Mouse (Mus musculus) intestine, embryonic 16.5 days (tissue): ENCODE results near the gene Fez1. TPM values are rescaled to one million over a fixed set of nuclear protein-coding genes. Genes with fewer than 3 reads are reported as not detected.

Experiments used
- ATAC-seq: fragments of 200-750 bp; cut with Nextera tagmentation; 2 replicates; pipeline ENCODE4 v1.8.0; 2017; ENCODE audit warnings: moderate TSS enrichment, moderate library complexity
- H3K27ac ChIP-seq: fragments of 300-500 bp; sonication (generic); 2 replicates; pipeline ENCODE4 v1.5.1; 2014; ENCODE audit warnings: mild to moderate bottlenecking, low read length
- H3K27me3 ChIP-seq: fragments of 300-500 bp; sonication (generic); replicated peaks from 2 replicates; pipeline ENCODE4 v1.6.1; 2014; ENCODE audit warnings: low read length, control low read depth, mixed read lengths; ENCODE audit not compliant: control insufficient read depth, insufficient read depth
- H3K36me3 ChIP-seq: fragments of 300-500 bp; sonication (generic); 2 replicates; pipeline ENCODE4 v1.6.1; 2014; ENCODE audit warnings: low read length, control low read depth; ENCODE audit not compliant: control insufficient read depth, insufficient read depth
- H3K4me1 ChIP-seq: fragments of 300-500 bp; sonication (generic); 2 replicates; pipeline ENCODE4 v1.6.1; 2014; ENCODE audit warnings: low read length, control low read depth, mixed read lengths; ENCODE audit not compliant: control insufficient read depth, insufficient read depth
- H3K4me2 ChIP-seq: fragments of 300-500 bp; sonication (generic); 2 replicates; pipeline ENCODE4 v1.6.1; 2014; ENCODE audit warnings: low read depth, low read length, control low read depth
- H3K4me3 ChIP-seq: fragments of 300-500 bp; sonication (generic); 2 replicates; pipeline ENCODE4 v1.5.1; 2014; ENCODE audit warnings: mild to moderate bottlenecking, low read length
- H3K9ac ChIP-seq: fragments of 300-500 bp; sonication (generic); 2 replicates; pipeline ENCODE4 v1.6.1; 2014; ENCODE audit warnings: low read depth, low read length
- H3K9me3 ChIP-seq: fragments of 300-500 bp; sonication (generic); 2 replicates; pipeline ENCODE4 v1.6.1; 2016; ENCODE audit warnings: low read length, control low read depth; ENCODE audit not compliant: control insufficient read depth
- WGBS: fragments of 180-500 bp; shearing (Covaris S2); extraction: QIAGEN DNeasy Blood & Tissue Kit; methylation state at CpG from one replicate; pipeline ENCODE4 v1.1.7; 2014; 5-methylcytosine and 5-hydroxymethylcytosine counted together
- polyA plus RNA-seq: library from polyadenylated mRNA; unstranded; fragments of >200 nt; fragmentation: Nextera tagmentation; extraction: Ambion mirVana; gene quantifications from 2 replicates; pipeline ENCODE4 v1.2.1, GENCODE M21; 2015

Fez1 gene
- polyA plus RNA-seq, 1 experiment from 2014 or later = 14.4 TPM

DNA sequence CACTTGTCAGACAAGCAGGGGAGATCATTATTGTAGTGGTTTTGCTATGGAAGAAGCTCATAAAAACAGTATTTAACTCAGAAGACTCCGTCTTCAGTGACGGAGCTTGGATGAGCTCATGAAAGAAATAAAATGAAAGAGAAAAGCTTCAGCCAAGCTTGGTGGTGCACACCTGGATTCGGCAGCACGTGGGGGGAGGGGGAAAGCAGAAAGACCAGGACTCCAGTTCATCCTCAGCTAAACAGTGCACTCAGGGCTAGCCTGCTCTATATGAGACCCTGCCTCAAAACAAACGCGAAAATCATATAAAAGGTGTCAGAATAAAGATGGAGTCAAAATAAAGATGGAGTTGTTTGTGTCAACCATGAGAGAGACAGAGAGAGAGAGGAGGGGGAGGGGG, 18.3 kb upstream of the Fez1 start:
- no peaks in the 10 kb centered on the region for H3K9me3 ChIP-seq
- ATAC-seq = no peak
- no peak overlapping the region for H3K4me2 ChIP-seq
- H3K9ac ChIP-seq = no peak overlapping the region
- no peaks in the 10 kb centered on the region for H3K36me3 ChIP-seq
- no peak overlapping the region for H3K4me3 ChIP-seq
- H3K4me1 ChIP-seq = no peaks in the 10 kb centered on the region
- H3K27ac ChIP-seq = no peak overlapping the region
- no peaks in the 10 kb centered on the region for H3K27me3 ChIP-seq
- WGBS = 80% methylated on average over 6 of the region's 6 CpGs

DNA sequence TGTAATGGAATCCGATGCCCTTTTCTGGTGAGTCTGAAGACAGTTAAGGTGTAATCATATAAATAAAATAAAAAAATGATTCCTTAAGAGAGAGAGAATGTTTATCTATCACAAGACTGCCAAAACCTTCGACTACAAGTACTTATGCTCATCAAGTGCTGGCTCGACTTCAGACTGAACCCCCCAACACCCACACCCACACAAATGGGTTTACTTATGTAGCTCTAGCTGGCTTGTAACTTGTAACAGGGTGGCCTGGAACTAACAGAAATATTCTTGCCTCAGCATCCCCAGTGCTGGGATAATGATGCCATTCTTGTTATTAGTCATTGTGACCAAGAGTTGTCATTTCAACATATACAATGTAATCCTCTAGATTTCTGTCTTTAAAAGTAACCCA, 17.7 kb upstream of the Fez1 start:
- H3K4me1 ChIP-seq = no peaks in the 10 kb centered on the region
- 71% methylated on average over 3 of the region's 3 CpGs for WGBS
- no peak for ATAC-seq

DNA sequence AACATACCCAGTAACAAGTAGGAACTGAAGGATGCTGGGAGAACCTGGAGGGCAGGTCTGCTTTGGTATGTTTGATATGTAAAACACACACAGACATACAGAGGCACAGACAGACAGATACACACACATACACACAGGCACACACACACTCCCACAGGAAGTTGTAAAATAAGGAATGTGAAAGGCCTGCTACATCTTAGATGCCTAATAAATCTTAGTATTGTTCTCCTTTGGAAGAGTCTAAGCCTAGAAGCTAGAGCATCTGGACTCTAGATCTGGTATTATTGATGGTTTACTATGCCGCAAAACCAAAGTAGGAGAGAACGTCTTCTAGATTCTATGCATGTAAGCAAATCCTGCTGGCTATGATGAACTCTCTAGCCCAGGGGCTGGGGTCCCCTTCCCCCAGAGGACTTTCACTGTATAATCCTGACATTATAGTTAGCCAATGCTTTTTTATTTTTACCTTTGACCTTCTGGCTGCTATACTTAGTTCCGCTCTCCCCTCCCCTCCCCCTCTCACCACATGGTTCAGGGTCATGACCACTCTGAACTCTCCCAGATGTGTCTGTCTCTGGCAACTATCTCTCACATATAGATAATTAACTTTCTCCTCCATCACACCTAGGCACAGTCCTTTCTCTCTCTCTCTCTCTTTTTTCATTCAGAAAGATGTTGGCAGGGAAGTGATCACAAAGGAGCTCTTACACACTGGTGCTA, 16.2 kb upstream of the Fez1 start:
- H3K36me3 ChIP-seq = no peaks in the 10 kb centered on the region
- H3K27ac ChIP-seq = no peak overlapping the region
- WGBS = 71% methylated on average over 3 of the region's 3 CpGs
- H3K4me3 ChIP-seq = no peak overlapping the region
- no peak for ATAC-seq
- no peaks in the 10 kb centered on the region for H3K4me1 ChIP-seq
- no peak overlapping the region for H3K9ac ChIP-seq
- no peak overlapping the region for H3K4me2 ChIP-seq
- no peaks in the 10 kb centered on the region for H3K9me3 ChIP-seq
- no peaks in the 10 kb centered on the region for H3K27me3 ChIP-seq

More for the DNA sequence above, 17.7 kb upstream of the Fez1 start:
- Histone ChIP-seq H3K9ac (no peak overlapping the region), H3K27ac (no peak overlapping the region), H3K4me2 (no peak overlapping the region), H3K27me3 (no peaks in the 10 kb centered on the region), H3K9me3 (no peaks in the 10 kb centered on the region), H3K36me3 (no peaks in the 10 kb centered on the region), H3K4me3 (no peak overlapping the region)

DNA sequence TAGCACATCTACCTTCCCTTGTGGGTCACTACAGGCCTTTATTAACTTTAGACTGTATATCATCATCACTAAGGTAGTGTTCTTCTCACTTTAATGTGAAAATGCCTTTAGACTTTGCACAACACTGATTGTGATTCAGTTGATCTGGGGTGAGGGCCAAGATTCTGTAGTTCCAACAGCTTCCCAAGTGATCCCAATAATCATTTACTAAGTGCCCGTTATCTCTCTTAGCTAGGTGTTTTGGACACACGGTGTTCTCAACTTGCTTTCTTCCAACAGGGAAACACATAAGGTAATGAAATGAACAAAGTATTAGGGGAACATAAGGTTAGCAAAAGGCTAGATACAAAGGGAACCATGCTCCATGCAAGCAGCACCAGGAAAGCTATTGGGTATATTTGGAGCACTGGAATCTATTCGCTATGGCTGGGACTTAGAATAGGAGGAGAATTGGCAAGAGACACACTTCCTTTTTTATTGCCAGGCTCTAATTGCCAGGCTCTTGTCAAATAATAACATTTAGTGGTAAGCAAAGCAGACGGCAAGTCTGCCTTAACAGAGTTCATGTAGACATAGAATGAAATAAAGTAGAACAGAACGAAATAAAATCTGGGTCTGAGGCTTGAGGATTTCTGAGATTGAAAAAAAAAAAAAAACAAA, 13.4 kb upstream of the Fez1 start:
- Histone ChIP-seq H3K27me3 (no peaks in the 10 kb centered on the region), H3K4me2 (no peak overlapping the region), H3K9me3 (no peaks in the 10 kb centered on the region), H3K27ac (no peak overlapping the region), H3K9ac (no peak overlapping the region), H3K36me3 (no peaks in the 10 kb centered on the region), H3K4me3 (no peak overlapping the region), H3K4me1 (no peaks in the 10 kb centered on the region)
- ATAC-seq = no peak
- 71% methylated on average over 5 of the region's 5 CpGs for WGBS

DNA sequence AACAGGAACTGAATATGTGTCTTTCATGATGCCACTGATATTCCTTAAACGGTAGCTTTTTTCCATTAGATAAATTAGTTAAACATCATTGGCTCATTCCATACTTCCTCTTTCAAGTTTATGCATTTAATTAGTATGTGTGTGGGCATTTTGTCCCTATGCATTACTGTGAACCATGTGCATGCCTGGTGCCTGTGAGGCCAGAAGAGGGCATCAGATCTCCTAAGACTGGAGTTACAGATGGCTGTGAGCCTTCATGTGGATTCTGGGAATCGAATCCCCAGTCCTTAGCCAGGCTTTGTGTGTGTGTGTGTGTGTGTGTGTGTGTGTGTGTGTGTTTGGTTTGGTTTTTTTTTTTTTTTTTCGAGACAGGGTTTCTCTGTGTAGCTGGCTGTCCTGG, 7.2 kb upstream of the Fez1 start:
- no peak for ATAC-seq
- Histone ChIP-seq H3K4me1 (no peaks in the 10 kb centered on the region), H3K4me2 (no peak overlapping the region), H3K9me3 (no peaks in the 10 kb centered on the region), H3K9ac (no peak overlapping the region), H3K27ac (no peak overlapping the region), H3K27me3 (no peaks in the 10 kb centered on the region), H3K36me3 (no peaks in the 10 kb centered on the region), H3K4me3 (no peak overlapping the region)
- WGBS = 73% methylated on average over 3 of the region's 3 CpGs

DNA sequence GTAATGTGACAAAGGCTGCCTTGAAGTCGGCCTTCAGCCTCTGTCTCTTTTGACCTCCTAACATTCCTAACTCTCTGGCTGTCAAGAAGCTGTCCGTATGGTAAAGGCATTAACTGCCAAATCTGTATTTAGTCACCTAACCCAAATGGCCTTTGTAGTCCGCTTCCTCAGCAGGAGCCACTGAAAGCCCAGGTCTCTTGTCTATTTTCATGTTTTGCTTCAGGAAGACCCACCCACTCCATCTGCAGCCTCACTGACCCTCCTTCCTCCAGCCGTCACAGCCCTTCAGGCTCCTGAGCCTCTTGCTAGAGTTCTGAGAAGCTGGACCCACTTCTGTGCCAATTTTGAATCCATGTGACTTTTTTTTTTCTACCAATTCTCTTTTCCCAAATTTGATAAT, 2.8 kb upstream of the Fez1 start:
- H3K9me3 ChIP-seq = no peaks in the 10 kb centered on the region
- H3K36me3 ChIP-seq = no peaks in the 10 kb centered on the region
- ATAC-seq = no peak
- H3K4me2 ChIP-seq = no peak overlapping the region
- no peak overlapping the region for H3K4me3 ChIP-seq
- H3K4me1 ChIP-seq = peaks cover 5% of the 10 kb centered on the region; the same call in 1 of the 2 replicates
- H3K9ac ChIP-seq = no peak overlapping the region
- no peak overlapping the region for H3K27ac ChIP-seq
- WGBS = 66% methylated on average over 4 of the region's 4 CpGs
- H3K27me3 ChIP-seq = no peaks in the 10 kb centered on the region

DNA sequence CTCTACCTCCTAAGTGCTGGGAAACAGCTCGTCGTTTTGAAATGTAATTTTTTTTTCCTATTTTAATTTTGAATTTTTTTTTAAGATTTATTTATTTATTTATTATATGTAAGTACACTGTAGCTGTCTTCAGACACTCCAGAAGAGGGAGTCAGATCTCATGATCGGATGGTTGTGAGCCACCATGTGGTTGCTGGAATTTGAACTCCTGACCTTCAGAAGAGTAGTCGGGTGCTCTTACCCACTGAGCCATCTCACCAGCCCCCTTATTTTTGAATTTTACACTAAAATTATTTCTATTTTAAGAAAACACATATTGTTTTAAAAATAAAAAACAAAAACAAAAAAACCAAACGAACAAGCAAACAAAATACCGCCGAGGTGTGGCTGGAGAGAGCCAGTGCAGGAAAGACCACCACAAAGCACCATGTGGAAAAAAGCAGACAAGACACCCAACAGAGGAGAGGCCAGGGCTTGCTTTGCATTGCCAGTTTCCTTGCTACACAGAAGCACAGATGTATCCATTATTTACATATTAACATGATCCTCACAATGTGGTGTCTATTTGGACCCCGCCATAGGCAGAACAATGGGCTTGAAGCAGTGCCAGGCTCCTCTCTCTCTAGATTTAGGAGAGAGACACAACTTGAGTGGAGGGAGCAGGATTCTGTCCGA, 558 bp upstream of the Fez1 start:
- no peak overlapping the region for H3K4me3 ChIP-seq
- 0 out of 2 replicates have a peak overlapping the region, but pooled peaks have one; percentile 19 for H3K4me2 ChIP-seq
- 41% methylated on average over 9 of the region's 9 CpGs for WGBS
- no peak overlapping the region for H3K9ac ChIP-seq
- H3K27me3 ChIP-seq = no peaks in the 10 kb centered on the region
- H3K9me3 ChIP-seq = no peaks in the 10 kb centered on the region
- peaks cover 5% of the 10 kb centered on the region; the same call in 1 of the 2 replicates for H3K4me1 ChIP-seq
- no peak for ATAC-seq
- no peaks in the 10 kb centered on the region for H3K36me3 ChIP-seq
- H3K27ac ChIP-seq = no peak overlapping the region

DNA sequence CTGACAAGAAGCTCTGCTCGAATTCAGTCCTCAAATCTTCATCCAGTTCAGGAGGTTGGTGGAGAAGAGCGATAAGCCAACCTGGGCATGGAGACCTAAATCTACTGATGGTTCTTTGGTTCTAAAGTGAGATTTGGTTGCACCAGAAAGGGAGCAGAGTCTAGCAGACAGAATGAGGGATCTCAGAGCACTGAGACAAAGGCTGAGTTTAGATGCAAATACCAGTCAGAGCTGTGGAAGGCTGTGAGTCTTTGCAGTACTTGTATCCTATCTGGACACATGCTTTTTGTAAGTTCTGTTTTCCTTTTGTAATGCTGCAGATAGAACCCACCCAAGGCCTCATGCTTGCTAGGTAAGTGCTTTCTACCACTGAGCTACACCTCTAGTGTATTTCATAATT, 360 bp downstream of the Fez1 start:
- H3K27me3 ChIP-seq = no peaks in the 10 kb centered on the region
- WGBS = 21% methylated on average over 2 of the region's 2 CpGs
- H3K9ac ChIP-seq = no peak overlapping the region
- H3K4me3 ChIP-seq = no peak overlapping the region
- no peaks in the 10 kb centered on the region for H3K36me3 ChIP-seq
- ATAC-seq = no peak
- H3K4me2 ChIP-seq = no peak overlapping the region
- H3K27ac ChIP-seq = no peak overlapping the region
- H3K9me3 ChIP-seq = no peaks in the 10 kb centered on the region
- peaks cover 5% of the 10 kb centered on the region; the same call in 1 of the 2 replicates for H3K4me1 ChIP-seq

DNA sequence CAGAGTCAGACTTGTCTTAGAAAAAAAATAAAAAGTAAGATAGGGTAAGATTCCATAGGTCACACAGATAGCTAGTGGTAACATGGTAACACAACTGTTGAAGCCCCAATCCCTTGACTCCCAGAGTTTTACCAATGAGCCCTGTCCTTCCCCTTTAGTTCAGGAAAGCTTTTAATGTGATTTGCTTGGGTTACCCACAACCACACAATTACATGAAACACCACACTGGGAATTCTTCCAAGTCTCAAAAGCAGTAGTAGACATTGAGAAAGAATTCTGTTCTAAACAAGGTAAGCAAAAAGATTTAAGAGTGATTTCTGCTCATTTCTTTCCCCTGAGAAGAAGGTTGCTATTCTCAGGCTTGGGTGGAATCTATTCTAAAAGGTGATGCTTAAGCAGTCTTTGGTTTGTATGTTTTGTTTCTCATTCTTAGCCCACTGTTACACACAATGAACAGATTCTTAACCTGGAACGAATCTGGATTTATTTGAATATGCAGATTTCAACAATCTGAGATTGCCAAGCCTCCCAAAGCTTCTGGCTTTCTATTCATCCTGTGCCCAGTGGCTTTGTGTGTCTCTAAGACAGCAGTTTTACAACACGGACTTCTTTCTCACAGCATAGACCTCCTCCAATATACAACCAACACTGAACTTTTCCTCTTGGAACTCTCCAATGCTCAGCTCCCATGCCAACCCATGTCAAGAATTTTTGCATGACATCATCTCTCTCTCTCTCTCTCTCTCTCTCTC, 5.1 kb downstream of the Fez1 start:
- WGBS = 59% methylated on average over 2 of the region's 2 CpGs

More for the DNA sequence above, 5.1 kb downstream of the Fez1 start:
- no peak for ATAC-seq
- Histone ChIP-seq H3K4me1 (0 out of 2 replicates have a peak, but pooled peaks cover under 1% of the 10 kb centered on the region), H3K4me2 (no peak overlapping the region), H3K9ac (no peak overlapping the region), H3K27me3 (no peaks in the 10 kb centered on the region), H3K36me3 (no peaks in the 10 kb centered on the region), H3K9me3 (no peaks in the 10 kb centered on the region), H3K4me3 (no peak overlapping the region), H3K27ac (no peak overlapping the region)
